Mouse (Mus musculus) Patski (cell line): Measurements from ENCODE around the gene Dbi. TPM values are rescaled to one million over a fixed set of nuclear protein-coding genes. Genes with fewer than 3 reads are reported as not detected.
"Not testable (repeated sequence)": the region's sequence is repeated elsewhere in the genome, so short reads cannot be mapped to it uniquely, and the experiment has no call there.

ENCODE experiments used
- ATAC-seq: fragments of 100-300 bp; one replicate; pipeline ENCODE4 v1.8.0; 2021
- CTCF ChIA-PET: fragments of 350-600 bp; sonication (Branson Sonifier 250); formaldehyde crosslinking; loops from one replicate; lab custom pipeline; 2022; ENCODE audit warnings: inconsistent platforms; lab: Charles Lee
- POLR2A ChIA-PET: fragments of 350-600 bp; sonication (Branson Sonifier 250); formaldehyde crosslinking; loops from one replicate; lab custom pipeline; 2022; ENCODE audit warnings: antibody characterized with exemption, inconsistent platforms; lab: Charles Lee
- DNase-seq: peaks from one replicate; pipeline ENCODE4 v3.0.0-alpha.2; 2011; ENCODE audit warnings: low read depth, low spot score
- H3K27me3 ChIP-seq: fragments of 371-371 bp; one replicate; pipeline ENCODE4 v1.5.1; 2021
- CTCF ChIP-seq: fragments of 100-300 bp; IDR thresholded peaks from one replicate; pipeline ENCODE4 v1.5.1; 2021
- in situ Hi-C: fragments of 300-500 bp; cut with MboI; formaldehyde crosslinking; loops from 3 replicates; pipeline ENCODE4 v1.11.1; 2018; ENCODE audit warnings: low pct_unique_long_range_greater_than_20kb, mixed read lengths
- polyA plus RNA-seq: library from polyadenylated mRNA; unstranded; gene quantifications from one replicate; pipeline ENCODE4 v1.2.3, GENCODE M21; 2021

The Dbi gene
- polyA plus RNA-seq, 1 experiment from 2014 or later = 680 TPM

DNA sequence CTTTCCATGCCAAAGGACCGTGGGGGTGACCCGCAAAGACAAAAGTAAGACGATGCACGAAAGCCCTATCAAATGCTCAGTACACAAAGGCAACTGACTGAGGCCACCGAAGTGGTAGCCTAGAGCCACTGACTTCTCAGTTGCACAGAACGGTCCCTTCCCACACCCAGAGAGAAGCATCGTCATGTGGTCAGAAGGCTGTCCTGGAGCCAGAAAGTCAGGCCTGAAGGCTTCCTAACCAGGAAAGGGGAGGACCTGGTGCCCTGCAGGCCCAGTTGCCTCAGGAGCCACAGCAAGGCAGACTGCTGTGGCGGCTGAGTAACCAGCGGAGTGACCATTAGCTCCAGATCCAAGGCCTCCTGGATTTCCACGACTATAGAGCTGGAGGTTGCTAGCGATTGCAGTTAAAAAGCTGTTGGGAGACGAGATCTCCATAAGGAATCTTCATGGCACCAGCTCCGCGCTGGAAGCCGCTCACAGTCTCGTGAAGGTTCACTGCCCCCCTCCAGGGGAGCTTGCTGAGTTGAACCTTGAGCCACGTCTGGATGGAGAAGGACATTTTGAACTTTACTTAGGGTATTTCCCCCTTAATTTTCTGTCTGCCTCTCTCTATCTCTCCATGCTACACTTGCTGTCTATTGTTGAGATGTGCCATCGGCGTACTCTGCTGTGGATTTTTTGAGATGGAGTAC, 11.0 kb downstream of the Dbi start:
- TF ChIP-seq CTCF = no peak
- ChIA-PET CTCF (interaction anchor here (1.0 kb wide), 1 partner anchor 14 kb away, joined by 3 read pairs; no protein-coding TSS in a partner anchor), POLR2A (interaction anchor here (0.5 kb wide), 1 partner anchor 708 kb away, joined by 4 read pairs; no protein-coding TSS in a partner anchor)
- DNase-seq = no peak
- H3K27me3 ChIP-seq = no peaks in the 10 kb centered on the region
- no peak for ATAC-seq
- in situ Hi-C loops = no loop called here

DNA sequence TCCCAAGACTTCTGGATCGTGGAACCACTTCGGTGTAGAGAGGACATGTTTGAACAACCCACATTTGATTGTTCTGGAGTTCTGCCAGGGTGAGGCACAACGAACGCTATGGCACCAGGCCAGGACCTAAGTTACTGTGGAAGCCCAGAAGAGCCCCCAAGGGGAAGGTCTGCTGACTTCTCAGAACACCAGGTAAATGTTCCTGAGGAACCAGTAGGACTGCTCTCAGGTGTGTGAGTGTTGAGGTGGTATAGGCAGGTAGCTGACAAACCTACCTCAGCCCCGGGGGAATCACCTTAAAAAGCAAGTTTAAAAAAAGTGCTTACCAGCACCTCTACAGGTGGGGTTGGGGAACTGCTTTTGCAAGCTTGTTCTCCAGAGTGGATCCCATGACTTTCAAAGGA, 15.3 kb downstream of the Dbi start:
- ATAC-seq (no peak), DNase-seq (no peak)
- POLR2A ChIA-PET = no interaction called here
- TF ChIP-seq CTCF = no peak
- in situ Hi-C loops = no loop called here
- no peaks in the 10 kb centered on the region for H3K27me3 ChIP-seq
- CTCF ChIA-PET = interaction anchor here (1.2 kb wide), 1 partner anchor 31 kb away, joined by 3 read pairs; no protein-coding TSS in a partner anchor

DNA sequence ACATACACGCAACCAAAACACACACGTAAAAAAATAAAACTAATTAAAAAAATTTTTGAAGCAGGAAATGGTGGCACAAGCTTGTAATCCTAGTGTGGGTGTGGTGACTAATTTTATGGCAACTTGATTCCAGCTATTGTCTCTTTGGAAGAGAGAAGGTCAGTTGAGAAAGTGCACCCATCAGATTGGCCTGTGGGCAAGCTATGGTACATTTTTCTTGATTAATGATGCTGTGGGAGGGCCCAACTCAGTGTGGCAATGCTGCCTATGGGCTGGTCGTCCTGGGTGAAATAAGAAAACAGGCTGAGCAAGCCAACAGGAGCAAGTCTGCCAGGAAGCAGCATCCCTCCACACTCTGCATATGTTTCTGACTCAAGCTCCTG, 19.7 kb downstream of the Dbi start:
- in situ Hi-C loops = no loop called here
- no peaks in the 10 kb centered on the region for H3K27me3 ChIP-seq
- CTCF ChIA-PET = interaction anchor here (0.7 to 3.0 kb wide), 2 partner anchors 14 to 54 kb away, joined by 3 to 8 read pairs; no protein-coding TSS in a partner anchor
- DNase-seq (no peak), ATAC-seq (no peak)
- TF ChIP-seq CTCF = no peak
- POLR2A ChIA-PET = no interaction called here

- POLR2A ChIA-PET = interaction anchor here (0.6 kb wide), 1 partner anchor 62 kb away, joined by 4 read pairs; no protein-coding TSS in a partner anchor
- H3K27me3 ChIP-seq = no peaks in the 10 kb centered on the region
- DNase-seq (no peak), ATAC-seq (no peak)
- no peak for TF ChIP-seq CTCF
- CTCF ChIA-PET = interaction anchor here (0.7 to 3.0 kb wide), 2 partner anchors 15 to 54 kb away, joined by 3 to 8 read pairs; no protein-coding TSS in a partner anchor
- in situ Hi-C loops = no loop called here
These were observed 20.2 kb downstream of the Dbi start for GRCm38 (mm10) chr1:120100456-120101226.

DNA sequence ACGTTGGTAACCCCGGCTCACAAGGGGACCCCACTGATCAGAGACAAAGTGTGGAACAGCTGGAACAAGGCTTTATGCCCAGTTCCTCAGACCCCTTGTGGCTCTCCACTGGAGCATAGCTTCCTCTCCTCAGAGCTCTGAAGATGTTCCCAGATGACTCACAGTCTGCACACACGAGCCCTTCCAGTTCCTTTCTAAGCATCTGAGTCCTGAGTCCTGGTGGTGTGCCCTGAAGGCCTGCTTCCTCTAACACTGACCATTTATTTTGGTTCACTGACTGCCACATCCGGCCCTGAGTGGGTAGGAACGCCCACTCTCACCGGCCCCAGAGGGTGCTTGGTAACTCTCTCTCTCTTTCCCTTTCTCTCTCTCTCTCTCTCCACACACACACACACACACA, 21.4 kb downstream of the Dbi start:
- ATAC-seq = peak; percentile 92
- in situ Hi-C loops = loop anchor here (5.0 to 10.0 kb wide), 3 partner anchors 48 to 455 kb away; partner anchors contain the start of gene Tmem177

GRCm38 (mm10) chr1:120098327-120098726, 22.6 kb downstream of the Dbi start:
- peak; percentile 80 for TF ChIP-seq CTCF
- ChIA-PET POLR2A (no interaction called here), CTCF (interaction anchor here (0.6 to 2.2 kb wide), 14 partner anchors 13 to 87 kb away, joined by 3 to 11 read pairs (median 3); no protein-coding TSS in a partner anchor)
- H3K27me3 ChIP-seq = no peaks in the 10 kb centered on the region
- DNase-seq (no peak), ATAC-seq (no peak)
- in situ Hi-C loops = loop anchor here (5.0 to 10.0 kb wide), 3 partner anchors 49 to 456 kb away; partner anchors contain the start of gene Tmem177

More for the DNA sequence above, 21.4 kb downstream of the Dbi start:
- ChIA-PET CTCF (interaction anchor here (0.7 to 2.2 kb wide), 3 partner anchors 36 to 67 kb away, joined by 3 to 11 read pairs (median 3); no protein-coding TSS in a partner anchor), POLR2A (no interaction called here)
- DNase-seq = peak; percentile 69
- no peak for TF ChIP-seq CTCF
- no peaks in the 10 kb centered on the region for H3K27me3 ChIP-seq

- in situ Hi-C loops = loop anchor here (5.0 to 10.0 kb wide), 4 partner anchors 52 to 460 kb away; partner anchors contain the start of gene Tmem177
- ATAC-seq = no peak
- DNase-seq = no peak
- H3K27me3 ChIP-seq = no peaks in the 10 kb centered on the region
- TF ChIP-seq CTCF = no peak
- ChIA-PET CTCF (interaction anchor here (6.7 kb wide), 1 partner anchor 62 kb away, joined by 27 read pairs; no protein-coding TSS in a partner anchor), POLR2A (no interaction called here)
These were observed 26.0 kb downstream of the Dbi start for GRCm38 (mm10) chr1:120094920-120095319.

- DNase-seq, POLR2A ChIA-PET, H3K27me3 ChIP-seq: not testable (repeated sequence)
- in situ Hi-C loops = loop anchor here (5.0 to 10.0 kb wide), 3 partner anchors 61 to 461 kb away; partner anchors contain the start of gene Tmem177
- TF ChIP-seq CTCF = peak; percentile 97
- peak; percentile 82 for ATAC-seq
- CTCF ChIA-PET = interaction anchor here (0.9 to 6.7 kb wide), 6 partner anchors 11 to 65 kb away, joined by 3 to 27 read pairs (median 5); no protein-coding TSS in a partner anchor
These were observed 27.3 kb downstream of the Dbi start for GRCm38 (mm10) chr1:120093482-120094134.

DNA sequence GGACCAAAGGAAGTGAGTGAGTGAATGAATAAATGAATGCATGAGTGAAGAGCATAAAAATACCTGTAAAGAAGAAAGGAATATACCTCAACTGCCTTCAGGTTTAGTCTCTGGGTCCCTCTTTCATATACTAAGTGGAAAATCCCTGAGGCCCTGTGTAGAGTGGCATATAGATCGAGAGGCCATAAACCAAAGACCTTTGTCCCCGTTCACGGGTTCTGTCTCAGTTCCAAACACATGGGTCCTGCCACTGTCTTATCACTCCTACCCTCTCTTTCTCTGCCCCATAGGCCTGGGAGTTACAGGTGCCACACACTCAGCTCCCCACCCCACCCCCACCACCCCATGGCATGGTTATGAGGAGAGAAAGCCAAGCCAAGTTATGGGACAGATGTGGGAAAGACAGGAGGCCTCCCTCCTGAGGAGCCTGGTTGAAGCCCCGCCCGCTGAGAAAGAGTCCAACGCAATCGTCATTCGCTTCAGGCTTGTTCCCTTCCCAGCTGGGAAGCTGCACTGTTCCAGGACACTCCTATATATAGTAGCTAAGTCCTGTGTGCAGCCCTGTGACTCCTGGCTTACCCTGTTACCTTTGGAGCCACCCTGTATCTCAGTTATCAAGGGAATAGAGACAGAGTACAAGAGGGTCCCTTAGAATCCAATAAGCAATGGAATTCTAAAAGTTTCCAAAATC, 29.9 kb downstream of the Dbi start:
- TF ChIP-seq CTCF = no peak
- POLR2A ChIA-PET = no interaction called here
- in situ Hi-C loops = loop anchor here (5.0 to 10.0 kb wide), 3 partner anchors 59 to 464 kb away; partner anchors contain the start of gene Tmem177
- no peak for ATAC-seq
- no peaks in the 10 kb centered on the region for H3K27me3 ChIP-seq
- no peak for DNase-seq
- CTCF ChIA-PET = interaction anchor here (6.7 kb wide), 1 partner anchor 58 kb away, joined by 27 read pairs; no protein-coding TSS in a partner anchor
